Mouse (Mus musculus) liver, postnatal 0 days (tissue): ENCODE results near the gene Snx7.
A peak's percentile ranks its signal among the peaks of the same experiment; 100 is the strongest.

Experiments
- CTCF ChIP-seq: sonication (generic); IDR thresholded peaks from 2 replicates; pipeline ENCODE4 v1.5.1; 2016; ENCODE audit warnings: antibody characterized with exemption, low read depth
- EP300 ChIP-seq: IDR thresholded peaks from 2 replicates; pipeline ENCODE4 v1.6.1; 2016; ENCODE audit warnings: antibody characterized with exemption, low read depth, mild to moderate bottlenecking

DNA sequence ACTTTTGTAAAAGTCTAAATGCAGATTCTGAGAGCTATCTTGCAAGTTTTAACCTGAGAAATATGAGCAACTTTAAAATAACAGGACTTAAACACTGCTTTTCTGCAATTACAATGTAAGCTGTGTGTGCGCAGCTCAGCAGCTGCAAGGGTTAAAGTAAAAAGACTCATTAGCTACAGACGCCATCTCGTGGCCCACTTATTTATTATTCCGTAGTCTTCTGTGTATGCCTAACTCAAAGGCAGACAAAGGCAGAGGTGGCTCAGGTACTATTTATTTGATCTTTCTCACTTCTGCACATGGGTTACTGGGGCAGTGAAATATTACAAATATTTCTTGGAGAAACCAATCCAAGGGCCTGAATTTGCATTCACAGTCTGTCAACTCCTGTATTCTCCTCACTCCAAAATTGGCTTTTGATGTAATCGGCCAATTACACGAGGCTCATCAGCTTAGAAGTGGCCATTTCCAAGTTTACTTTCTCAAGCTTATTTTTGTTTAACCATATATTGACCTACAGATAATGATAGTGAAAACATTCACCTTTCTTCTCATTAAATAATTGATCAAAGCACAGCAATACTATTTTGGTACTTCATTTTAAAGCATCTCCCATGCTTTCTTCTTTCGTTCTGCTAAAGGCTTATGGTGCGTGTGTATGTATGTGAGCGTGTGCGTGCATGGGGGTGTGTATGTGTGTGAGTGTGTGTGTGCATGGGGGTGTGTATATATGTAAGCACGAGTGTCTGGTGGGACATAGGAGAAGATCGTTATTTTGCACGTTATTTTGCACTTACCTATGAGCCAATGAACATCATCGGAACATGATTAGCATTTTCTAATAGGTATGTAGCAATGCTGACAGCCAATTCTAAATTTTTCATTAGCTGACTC is 79.7 kb downstream of the Snx7 start:
- 0 out of 2 replicates have a peak, but pooled peaks have one; percentile 19 for TF ChIP-seq CTCF
- TF ChIP-seq EP300 = no peak
